9 mouse cellular contexts compared by ENCODE assay signal in the genomic region with DNA sequence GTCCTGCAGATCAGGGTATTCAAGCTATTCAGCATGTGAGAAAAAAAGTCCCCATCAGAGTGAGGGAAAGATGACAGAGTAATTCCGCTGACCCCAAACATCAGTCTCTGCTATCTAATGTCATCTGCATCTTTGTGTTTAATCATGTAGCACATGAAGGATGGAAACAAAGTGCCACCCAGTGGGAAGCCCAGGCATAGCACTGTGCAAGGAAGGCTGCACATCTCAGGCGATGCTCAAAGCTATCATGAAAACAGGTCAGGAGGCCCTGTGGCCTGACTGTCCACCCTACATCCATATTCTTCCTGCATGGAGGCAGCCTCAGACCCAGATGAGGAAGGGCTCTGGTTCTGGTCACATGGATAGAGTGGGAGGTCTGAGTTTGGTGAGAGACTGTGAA. TPM values are rescaled to one million over a fixed set of nuclear protein-coding genes. Genes with fewer than 3 reads are reported as not detected.
A peak's percentile ranks its signal among the peaks of the same experiment; 100 is the strongest.
DNase-seq lines count a peak whose midpoint lies in the region; ATAC-seq and TF ChIP-seq lines count a peak whose summit lies in the region.
"Had no signal": no experiment of that assay in that cellular context is flagged by ENCODE, and none has a peak within 500 bp of the region (broad histone marks: within the 10 kb centered on the region; RNA-seq: fewer than 3 reads in every experiment).

No protein-coding gene starts in this region.

- no peak for TF ChIP-seq POLR2A in liver, adult 2 months (IDR thresholded peaks at IDR 0.05; ENCODE audit: extremely low read depth, insufficient read depth, low read length)

- H3K79me2 ChIP-seq in liver, adult 2 months (ENCODE audit: control insufficient read depth, insufficient read depth, low read length) = no peaks in the 10 kb centered on the region

- no peak overlapping the region for H3K4me3 ChIP-seq in liver, adult 2 months (ENCODE audit: insufficient read depth, low read depth, low read length)
- H3K4me3 ChIP-seq in hindbrain, embryonic 15.5 days = no peak overlapping the region
- H3K4me3 ChIP-seq in left cerebral cortex, adult 2 months = no peak overlapping the region
- H3K4me3 ChIP-seq in neural tube, embryonic 12.5 days = no peak overlapping the region

- H3K27me3 ChIP-seq in liver, adult 2 months (ENCODE audit: control insufficient read depth, insufficient read depth, low read length) = no peaks in the 10 kb centered on the region
- no peaks in the 10 kb centered on the region for H3K27me3 ChIP-seq in hindbrain, embryonic 15.5 days
- H3K27me3 ChIP-seq in neural tube, embryonic 12.5 days (replicated peaks) = no peaks in the 10 kb centered on the region

- no peak overlapping the region for H3K27ac ChIP-seq in liver, adult 2 months (replicated peaks; ENCODE audit: insufficient read depth, low read depth, low read length)
- no peak overlapping the region for H3K27ac ChIP-seq in hindbrain, embryonic 15.5 days (replicated peaks)
- H3K27ac ChIP-seq in left cerebral cortex, adult 2 months = no peak overlapping the region
- H3K27ac ChIP-seq in neural tube, embryonic 12.5 days = no peak overlapping the region
- H3K27ac ChIP-seq: macrophage had no signal

- no peaks in the 10 kb centered on the region for H3K4me1 ChIP-seq in liver, adult 2 months (ENCODE audit: control insufficient read depth, insufficient read depth, low read length)
- H3K4me1 ChIP-seq in hindbrain, embryonic 15.5 days (replicated peaks) = no peaks in the 10 kb centered on the region
- H3K4me1 ChIP-seq in neural tube, embryonic 12.5 days = no peaks in the 10 kb centered on the region

- peak; percentile 19 for DNase-seq in liver, adult 2 months (ENCODE audit: extremely low read depth, low read depth, low spot score)
- DNase-seq in liver (no peak), ZHBTc4 (ENCODE audit: low read depth, low spot score) (peak; percentile 56)
- DNase-seq in fibroblast of lung, adult 2 months (ENCODE audit: low read depth) = peak; percentile 30
- DNase-seq in left cerebral cortex, adult 2 months (ENCODE audit: extremely low spot score in 1 of 2, low spot score in 2 of 2) = peak; percentile 71 to 74
- no peak for DNase-seq in spleen, postnatal 36 days (ENCODE audit: low spot score in 2 of 2)

- H3K4me2 ChIP-seq in hindbrain, embryonic 15.5 days = no peak overlapping the region
- H3K4me2 ChIP-seq in neural tube, embryonic 12.5 days (replicated peaks) = no peak overlapping the region

- intact Hi-C loops in left cerebral cortex, adult 2 months (cut with DNase I) = loop anchor here (1.0 to 10.0 kb wide), 3 partner anchors 103 to 354 kb away; no protein-coding TSS in a partner anchor

- no peaks in the 10 kb centered on the region for H3K36me3 ChIP-seq in liver, adult 2 months (ENCODE audit: control insufficient read depth, insufficient read depth, low read length)
- H3K36me3 ChIP-seq in hindbrain, embryonic 15.5 days = no peaks in the 10 kb centered on the region
- peaks cover 53% of the 10 kb centered on the region for H3K36me3 ChIP-seq in neural tube, embryonic 12.5 days

- H3K9me3 ChIP-seq in hindbrain, embryonic 15.5 days = no peaks in the 10 kb centered on the region
- no peaks in the 10 kb centered on the region for H3K9me3 ChIP-seq in neural tube, embryonic 12.5 days

- WGBS in liver, adult 2 months = 86% methylated on average over 2 of the region's 2 CpGs
- 65% methylated on average over 2 of the region's 2 CpGs for WGBS in hindbrain, embryonic 15.5 days
- WGBS in neural tube, embryonic 12.5 days = 83% methylated on average over 2 of the region's 2 CpGs

- ATAC-seq in hindbrain, embryonic 15.5 days (ENCODE audit: low FRiP score, low read depth) = peak; percentile 74
- ATAC-seq in neural tube, embryonic 12.5 days (ENCODE audit: low FRiP score, low read depth) = peak; percentile 21; the same call in 1 of the 2 replicates

- no peak overlapping the region for H3K9ac ChIP-seq in liver, adult 2 months (ENCODE audit: low read depth, low read length)
- H3K9ac ChIP-seq in hindbrain, embryonic 15.5 days = no peak overlapping the region
- no peak overlapping the region for H3K9ac ChIP-seq in neural tube, embryonic 12.5 days

- TF ChIP-seq CTCF in liver, adult 2 months (IDR thresholded peaks at IDR 0.05; ENCODE audit: low read depth, low read length) = peak; percentile 82
- peak; percentile 94 for TF ChIP-seq CTCF in left cerebral cortex, adult 2 months (IDR thresholded peaks at IDR 0.05)

RNA-seq across cellular contexts. Expression of a gene that starts 12.7 kb away (rescaled TPM):
- 31.5 and 35.3 TPM in 2 replicates for total RNA-seq in liver, adult 2 months (2014; rRNA removed)
- polyA plus RNA-seq in liver, adult 2 months (2012; rRNA removed) = 15.4 and 20.5 TPM in 2 replicates
- 105 and 109 TPM in 2 replicates for polyA plus RNA-seq in hindbrain, embryonic 15.5 days (2015; fragmentation: Nextera tagmentation; extraction: Ambion mirVana)
- total RNA-seq in left cerebral cortex, adult 2 months (2021) = 10 to 100 TPM; 85.5 to 94.7 TPM
- 107 and 111 TPM in 2 replicates for polyA plus RNA-seq in neural tube, embryonic 12.5 days (2016; fragmentation: Nextera tagmentation; extraction: Ambion mirVana)

RNA-seq across cellular contexts. Expression of a gene that starts 12.9 kb away (rescaled TPM):
- 0.83 and 2.1 TPM in 2 replicates for total RNA-seq in liver, adult 2 months (2014; rRNA removed)
- 1.3 and 1.4 TPM in 2 replicates for polyA plus RNA-seq in liver, adult 2 months (2012; rRNA removed)
- 11.1 and 11.3 TPM in 2 replicates for polyA plus RNA-seq in hindbrain, embryonic 15.5 days (2015; fragmentation: Nextera tagmentation; extraction: Ambion mirVana)
- total RNA-seq in left cerebral cortex, adult 2 months (2021) = 1 to 10 TPM; 1.4 to 2.6 TPM
- polyA plus RNA-seq in neural tube, embryonic 12.5 days (2016; fragmentation: Nextera tagmentation; extraction: Ambion mirVana) = 29.8 and 31.4 TPM in 2 replicates

RNA-seq across cellular contexts. Expression of a gene that starts 22.2 kb away (rescaled TPM):
- total RNA-seq in liver, adult 2 months (2014; rRNA removed) = 7.3 and 8.3 TPM in 2 replicates
- polyA plus RNA-seq in liver, adult 2 months (2012; rRNA removed) = 8.4 and 11.8 TPM in 2 replicates
- polyA plus RNA-seq in hindbrain, embryonic 15.5 days (2015; fragmentation: Nextera tagmentation; extraction: Ambion mirVana) = 110 and 117 TPM in 2 replicates
- 10 to 100 TPM; 36.2 to 48.3 TPM for total RNA-seq in left cerebral cortex, adult 2 months (2021)
- 54.4 and 57.5 TPM in 2 replicates for polyA plus RNA-seq in neural tube, embryonic 12.5 days (2016; fragmentation: Nextera tagmentation; extraction: Ambion mirVana)
- polyA plus RNA-seq: macrophage had no signal

RNA-seq across cellular contexts. Expression of a gene that starts 37.5 kb away (rescaled TPM):
- 14.3 and 15.3 TPM in 2 replicates for total RNA-seq in liver, adult 2 months (2014; rRNA removed)
- 31.9 and 57.9 TPM in 2 replicates for polyA plus RNA-seq in liver, adult 2 months (2012; rRNA removed)
- polyA plus RNA-seq in hindbrain, embryonic 15.5 days (2015; fragmentation: Nextera tagmentation; extraction: Ambion mirVana) = 39.2 and 44.8 TPM in 2 replicates
- total RNA-seq in left cerebral cortex, adult 2 months (2021) = 10 to 100 TPM; 24.7 to 28.3 TPM
- 25.5 and 27.0 TPM in 2 replicates for polyA plus RNA-seq in neural tube, embryonic 12.5 days (2016; fragmentation: Nextera tagmentation; extraction: Ambion mirVana)

RNA-seq across cellular contexts. Expression of a gene that starts 37.5 kb away (rescaled TPM):
- 0.94 TPM in 1 of 2 replicates, not detected in the other for total RNA-seq in liver, adult 2 months (2014; rRNA removed)
- 2.1 and 2.9 TPM in 2 replicates for polyA plus RNA-seq in liver, adult 2 months (2012; rRNA removed)
- polyA plus RNA-seq in hindbrain, embryonic 15.5 days (2015; fragmentation: Nextera tagmentation; extraction: Ambion mirVana) = 0.17 TPM in 1 of 2 replicates, not detected in the other
- total RNA-seq in left cerebral cortex, adult 2 months (2021) = 10 to 100 TPM; 11.4 to 18.9 TPM
- 0.23 TPM in 1 of 2 replicates, not detected in the other for polyA plus RNA-seq in neural tube, embryonic 12.5 days (2016; fragmentation: Nextera tagmentation; extraction: Ambion mirVana)
- polyA plus RNA-seq: macrophage had no signal

Comparison
In these comparisons a context has a peak if more than half of its experiments do, and no peak if none do; other contexts are left out.
1. DNase-seq: peak in liver, adult 2 months (single experiment), ZHBTc4 (single experiment), fibroblast of lung, adult 2 months (single experiment) and left cerebral cortex, adult 2 months (2 of 2); none in liver (single experiment) and spleen, postnatal 36 days (0 of 2).